Mouse (Mus musculus) mouse embryonic stem cell (cell line): ENCODE results near the gene Nsd1.
"Not testable (repeated sequence)": the region's sequence is repeated elsewhere in the genome, so short reads cannot be mapped to it uniquely, and the experiment has no call there.

Experiments used
- in situ Hi-C, 2 experiments: fragments of 300-500 bp; cut with MboI; formaldehyde crosslinking; loops; 1 replicate in 1 of 2; 3 replicates in 1 of 2; pipeline ENCODE4 v1.14.3; 2019 to 2020; ENCODE audit warnings: low sequenced_read_pairs in 2 of 2, low pct_unique_long_range_greater_than_20kb in 1 of 2, mixed read lengths in 1 of 2; ENCODE audit not compliant: unreplicated experiment in 1 of 2

Nsd1 gene

GRCm38 (mm10) chr13:55183382-55183781, 26.2 kb upstream of the Nsd1 start:
- in situ Hi-C loops: no loop called here

GRCm38 (mm10) chr13:55187062-55187461, 22.5 kb upstream of the Nsd1 start:
- in situ Hi-C loops: not testable (repeated sequence)

GRCm38 (mm10) chr13:55189531-55190107, 20.0 kb upstream of the Nsd1 start:
- in situ Hi-C loops: no loop called here

GRCm38 (mm10) chr13:55190121-55190868, 19.3 kb upstream of the Nsd1 start:
- in situ Hi-C loops: no loop called here

GRCm38 (mm10) chr13:55191535-55191934, 18.0 kb upstream of the Nsd1 start:
- in situ Hi-C loops: no loop called here

- in situ Hi-C loops: not testable (repeated sequence)
These were observed 6.8 kb upstream of the Nsd1 start for GRCm38 (mm10) chr13:55202758-55203157.

DNA sequence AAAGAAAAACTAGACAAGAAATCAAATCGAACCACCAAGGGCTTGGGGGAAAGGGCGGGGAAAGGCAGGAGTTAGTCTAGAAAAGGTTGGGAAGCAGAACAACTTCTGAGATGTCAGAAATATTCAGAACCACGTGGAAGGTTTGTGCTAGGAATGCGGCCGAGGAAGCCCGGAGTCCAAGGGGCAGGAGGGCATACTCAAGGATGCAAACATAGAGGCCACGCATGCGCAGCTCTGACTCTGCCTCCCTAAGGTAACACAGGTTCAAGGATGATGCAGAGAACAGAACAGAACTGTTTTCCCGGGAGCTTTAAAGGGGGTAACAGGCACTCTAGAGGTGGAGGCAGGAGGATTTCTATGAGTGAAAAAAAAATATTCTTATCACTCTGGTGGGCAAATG, 5.8 kb upstream of the Nsd1 start:
- in situ Hi-C loops: no loop called here

GRCm38 (mm10) chr13:55204667-55205389, 4.8 kb upstream of the Nsd1 start:
- in situ Hi-C loops: no loop called here

GRCm38 (mm10) chr13:55205448-55206205, 4.0 kb upstream of the Nsd1 start:
- in situ Hi-C loops: no loop called here

- in situ Hi-C loops: no loop called here
These were observed 539 bp upstream of the Nsd1 start for GRCm38 (mm10) chr13:55208837-55209648.

GRCm38 (mm10) chr13:55210193-55210970, 800 bp downstream of the Nsd1 start:
- in situ Hi-C loops: no loop called here

DNA sequence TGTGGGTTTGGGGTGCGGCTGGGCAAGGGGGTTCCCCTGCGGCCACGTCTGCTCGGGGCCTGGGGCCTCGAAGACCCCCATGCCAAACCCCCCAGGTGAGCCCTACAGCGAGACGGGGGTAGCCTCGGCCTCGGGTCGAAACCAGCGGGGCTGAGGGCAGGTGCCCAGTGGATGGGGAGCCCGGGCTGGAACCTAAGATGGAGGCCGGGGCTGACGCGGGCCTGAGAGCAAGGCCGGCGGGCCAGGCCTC, 1.3 kb downstream of the Nsd1 start:
- in situ Hi-C loops: no loop called here

DNA sequence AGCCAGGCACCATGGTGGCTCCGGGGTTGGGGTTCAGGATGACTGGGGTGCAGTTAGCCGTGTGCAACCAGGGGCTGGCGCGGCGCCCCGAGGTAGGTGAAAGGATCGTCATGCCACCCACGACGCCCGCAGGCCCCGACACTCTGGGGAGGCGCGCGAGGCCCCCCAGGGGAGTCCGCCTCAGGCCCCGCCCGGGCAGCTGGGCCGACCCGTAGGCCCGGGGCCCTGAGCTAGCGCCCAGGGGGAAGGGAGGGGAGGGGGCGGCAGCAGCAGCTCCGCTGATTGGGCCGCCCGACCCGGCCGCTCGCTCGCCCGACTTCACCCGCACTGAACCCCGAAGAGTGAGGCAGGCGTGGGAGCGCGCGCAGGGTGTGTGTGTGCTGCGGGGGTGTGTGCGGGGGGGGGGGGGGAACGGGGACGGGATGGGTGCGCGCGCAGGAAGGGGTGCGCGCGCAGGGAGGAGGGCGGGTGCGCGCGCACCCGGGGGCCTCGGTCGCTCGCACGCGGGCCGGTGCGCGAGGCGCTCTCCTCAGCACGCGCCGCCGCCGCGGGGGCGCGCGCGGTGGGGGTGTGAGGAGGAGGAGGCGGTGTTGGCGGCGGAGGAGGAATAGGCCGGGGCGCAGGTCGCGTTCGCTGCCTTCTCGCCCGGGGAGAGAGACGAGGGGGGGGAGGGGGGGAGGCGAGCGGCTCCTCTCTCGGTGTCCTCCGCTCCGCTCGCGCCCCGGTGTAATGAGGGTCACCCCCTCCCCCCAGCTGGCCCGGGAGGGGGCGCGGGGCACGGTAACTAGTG, 1.8 kb downstream of the Nsd1 start:
- in situ Hi-C loops: no loop called here

DNA sequence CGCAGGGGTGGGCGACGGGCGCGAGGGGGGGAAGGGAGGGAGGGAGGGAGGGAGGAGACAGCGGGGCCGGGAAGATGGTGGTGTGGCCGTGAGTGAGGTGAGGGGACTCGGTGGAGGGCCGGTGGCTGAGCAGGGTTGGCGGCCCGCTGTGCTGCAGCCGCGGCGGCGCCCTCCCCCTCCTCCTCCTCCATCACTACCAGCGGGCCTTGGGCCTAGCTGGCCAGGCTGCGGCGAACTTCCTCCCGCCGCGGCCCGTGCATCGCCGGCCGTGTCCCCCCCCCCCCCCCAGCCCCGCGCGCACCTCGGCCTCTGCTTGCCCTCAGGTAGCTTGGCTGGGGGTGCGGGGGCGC, 2.4 kb downstream of the Nsd1 start:
- in situ Hi-C loops: no loop called here

- in situ Hi-C loops: no loop called here
These were observed 3.0 kb downstream of the Nsd1 start for GRCm38 (mm10) chr13:55212361-55213137.

DNA sequence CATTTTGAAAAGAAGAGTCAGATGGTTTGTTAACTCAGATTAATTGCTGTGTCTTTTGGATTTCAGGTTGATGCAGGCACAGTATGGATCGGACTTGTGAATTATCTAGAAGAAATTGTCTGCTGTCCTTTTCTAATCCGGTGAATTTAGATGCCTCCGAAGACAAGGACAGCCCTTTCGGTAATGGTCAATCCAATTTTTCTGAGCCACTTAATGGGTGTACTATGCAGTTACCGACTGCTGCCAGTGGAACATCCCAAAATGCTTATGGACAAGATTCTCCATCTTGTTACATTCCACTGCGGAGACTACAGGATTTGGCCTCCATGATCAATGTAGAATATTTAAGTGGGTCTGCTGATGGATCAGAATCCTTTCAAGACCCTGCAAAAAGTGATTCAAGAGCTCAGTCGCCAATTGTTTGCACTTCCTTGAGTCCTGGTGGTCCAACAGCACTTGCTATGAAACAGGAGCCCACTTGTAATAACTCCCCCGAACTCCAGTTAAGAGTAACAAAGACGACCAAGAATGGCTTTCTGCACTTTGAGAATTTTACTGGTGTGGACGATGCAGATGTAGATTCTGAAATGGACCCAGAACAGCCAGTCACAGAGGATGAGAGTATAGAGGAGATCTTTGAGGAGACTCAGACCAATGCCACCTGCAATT, 3.7 kb downstream of the Nsd1 start:
- in situ Hi-C loops: no loop called here
